Mouse (Mus musculus) testis, adult 2 months (tissue): Measurements from ENCODE around the gene Rsph9.

Experiments used
- CTCF ChIP-seq: fragments of 200-500 bp; IDR thresholded peaks from 2 replicates; pipeline ENCODE4 v1.5.1; 2012; ENCODE audit warnings: low read depth, mild to moderate bottlenecking, inconsistent platforms, low read length, moderate library complexity; ENCODE audit not compliant: control insufficient read depth, insufficient read depth, insufficient replicate concordance
- POLR2A ChIP-seq: fragments of 200-500 bp; IDR thresholded peaks from 2 replicates; pipeline ENCODE4 v1.6.1; 2012; ENCODE audit warnings: low read depth, mild to moderate bottlenecking, inconsistent platforms, low read length, moderate library complexity; ENCODE audit not compliant: control insufficient read depth

DNA sequence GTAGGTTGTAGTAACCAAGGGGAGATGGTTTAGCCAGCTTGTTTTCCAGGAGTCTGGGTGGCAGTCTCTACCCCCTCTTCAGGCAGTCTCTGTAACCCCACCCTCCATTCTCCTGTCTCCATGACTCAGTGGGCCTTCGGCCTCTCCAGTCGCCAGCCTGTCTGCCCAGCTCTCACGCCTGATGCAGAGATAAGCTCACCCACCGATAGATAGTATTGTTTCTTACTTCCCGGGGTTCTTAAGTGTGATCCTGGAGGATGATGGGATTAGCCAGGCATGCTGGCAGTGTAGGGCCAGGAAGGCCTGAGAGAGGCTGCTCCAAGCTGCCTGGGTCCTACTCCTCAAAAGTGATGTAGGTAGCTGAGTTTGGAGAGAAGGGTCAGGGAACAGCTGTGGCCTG lies 63.0 kb downstream of the Rsph9 start:
- no peak for TF ChIP-seq POLR2A
- no peak for TF ChIP-seq CTCF
